Comparison of ENCODE assay signal across 9 mouse cellular contexts in genomic region chr13:41355552-41355951, GRCm38 (mm10).
A peak's percentile ranks its signal among the peaks of the same experiment; 100 is the strongest.
DNase-seq lines count a peak whose midpoint lies in the region; ATAC-seq lines count a peak whose summit lies in the region.
"Had no signal": no experiment of that assay in that cellular context is flagged by ENCODE, and none has a peak within 500 bp of the region (broad histone marks: within the 10 kb centered on the region; RNA-seq: fewer than 3 reads in every experiment).

No protein-coding gene starts in this region.

- H3K4me1 ChIP-seq in embryonic facial prominence, embryonic 10.5 days = peaks cover 73% of the 10 kb centered on the region
- peaks cover 67% of the 10 kb centered on the region for H3K4me1 ChIP-seq in lung, embryonic 15.5 days
- peaks cover 8% of the 10 kb centered on the region for H3K4me1 ChIP-seq in liver, embryonic 11.5 days (replicated peaks; ENCODE audit: control insufficient read depth, insufficient read depth, low read length)

- peak overlapping the region; percentile 64 for H3K4me2 ChIP-seq in lung, embryonic 15.5 days
- no peak overlapping the region for H3K4me2 ChIP-seq in liver, embryonic 11.5 days

- peak; percentile 26 for ATAC-seq in inflammation-experienced regulatory T-cells, adult 6 months
- no peak for ATAC-seq in lung, embryonic 15.5 days (ENCODE audit: borderline replicate concordance, extremely low read depth, low FRiP score, low TSS enrichment)
- no peak for ATAC-seq in granulocyte monocyte progenitor cell, adult 5-6 weeks (replicated peaks; ENCODE audit: poor library complexity, severe bottlenecking)
- no peak for ATAC-seq in liver, embryonic 11.5 days (replicated peaks; ENCODE audit: low FRiP score)

- H3K27ac ChIP-seq in embryonic facial prominence, embryonic 10.5 days (replicated peaks) = peak overlapping the region; percentile 40; the same call in 1 of the 2 replicates
- H3K27ac ChIP-seq in lung, embryonic 15.5 days = peak overlapping the region; percentile 58
- H3K27ac ChIP-seq in liver, embryonic 11.5 days (ENCODE audit: low read depth, low read length) = no peak overlapping the region
- H3K27ac ChIP-seq: macrophage had no signal

- 78% methylated on average over 2 of the region's 2 CpGs for WGBS in embryonic facial prominence, embryonic 10.5 days
- WGBS in lung, embryonic 15.5 days = 18% methylated on average over 2 of the region's 2 CpGs
- 78% methylated on average over 2 of the region's 2 CpGs for WGBS in liver, embryonic 11.5 days

- peak; percentile 64 for DNase-seq in CD4-positive helper T cell, adult 2 months (ENCODE audit: low read depth, low spot score)
- no peak for DNase-seq in embryonic facial prominence, embryonic 10.5 days (ENCODE audit: low spot score)
- no peak for DNase-seq in liver, embryonic 11.5 days (ENCODE audit: low spot score)
- DNase-seq in cerebellum, adult 18-20 months = no peak
- DNase-seq in c-Kit-positive CD71-positive TER-119-positive erythroid progenitor cells, embryonic 14.5 days (ENCODE audit: low spot score) = no peak

- 0 out of 2 replicates have a peak overlapping the region, but pooled peaks have one; percentile 9 for H3K4me3 ChIP-seq in embryonic facial prominence, embryonic 10.5 days
- H3K4me3 ChIP-seq in lung, embryonic 15.5 days = peak overlapping the region; percentile 77
- no peak overlapping the region for H3K4me3 ChIP-seq in liver, embryonic 11.5 days (ENCODE audit: low read depth, low read length)

- no peak overlapping the region for H3K9ac ChIP-seq in lung, embryonic 15.5 days
- H3K9ac ChIP-seq in liver, embryonic 11.5 days (ENCODE audit: low read depth, low read length) = no peak overlapping the region

- no peaks in the 10 kb centered on the region for H3K36me3 ChIP-seq in embryonic facial prominence, embryonic 10.5 days (replicated peaks)
- H3K36me3 ChIP-seq in lung, embryonic 15.5 days = no peaks in the 10 kb centered on the region
- no peaks in the 10 kb centered on the region for H3K36me3 ChIP-seq in liver, embryonic 11.5 days (ENCODE audit: control insufficient read depth, insufficient read depth, low read length)

- H3K27me3 ChIP-seq in embryonic facial prominence, embryonic 10.5 days (replicated peaks; ENCODE audit: low read depth, poor library complexity, severe bottlenecking) = no peaks in the 10 kb centered on the region
- no peaks in the 10 kb centered on the region for H3K27me3 ChIP-seq in lung, embryonic 15.5 days
- no peaks in the 10 kb centered on the region for H3K27me3 ChIP-seq in liver, embryonic 11.5 days (replicated peaks; ENCODE audit: control insufficient read depth, insufficient read depth, low read length)

- no peaks in the 10 kb centered on the region for H3K9me3 ChIP-seq in embryonic facial prominence, embryonic 10.5 days
- H3K9me3 ChIP-seq in lung, embryonic 15.5 days = no peaks in the 10 kb centered on the region
- no peaks in the 10 kb centered on the region for H3K9me3 ChIP-seq in liver, embryonic 11.5 days (ENCODE audit: control insufficient read depth, low read length)
